Mouse (Mus musculus) layer of hippocampus, postnatal 25 days (tissue): ENCODE measurements at regions not wholly inside any gene's neighbourhood (a gene's known extent, or its start where the extent isn't known, plus 50 kb on each side); places are given as distances from the start of the nearest gene placed in this dataset.

ENCODE experiments used
- DNase-seq, 2 experiments: peaks; one replicate each; pipeline ENCODE4 v3.0.0; 2022; ENCODE audit warnings: mixed read lengths in 2 of 2, low spot score in 1 of 2; ENCODE audit errors: extremely low spot score in 1 of 2

GRCm38 (mm10) chr8:34709911-34710733 lies 598.6 kb upstream of the Gm10131 start:
- peak; percentile 26 to 38 for DNase-seq

DNA sequence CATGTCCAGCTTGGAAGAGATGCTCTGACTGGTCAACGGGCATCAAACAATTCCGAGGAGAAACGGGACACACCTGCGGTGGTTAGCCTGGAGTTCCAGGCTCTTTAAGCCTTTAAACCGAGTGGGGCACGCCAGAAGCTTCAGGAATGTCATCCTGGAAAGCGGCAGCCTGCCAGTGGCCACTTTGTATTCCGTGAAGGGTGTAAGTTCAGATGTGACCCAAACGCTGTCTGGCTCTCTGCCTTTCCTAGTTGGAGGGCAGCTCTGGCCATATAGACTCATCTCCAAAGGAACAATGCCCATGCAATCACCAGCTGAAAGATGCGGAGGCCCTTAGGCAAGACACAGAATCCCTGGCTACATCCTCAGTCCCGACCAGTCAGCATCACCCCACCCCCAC lies 597.8 kb upstream of the Gm10131 start:
- DNase-seq = no peak

DNA sequence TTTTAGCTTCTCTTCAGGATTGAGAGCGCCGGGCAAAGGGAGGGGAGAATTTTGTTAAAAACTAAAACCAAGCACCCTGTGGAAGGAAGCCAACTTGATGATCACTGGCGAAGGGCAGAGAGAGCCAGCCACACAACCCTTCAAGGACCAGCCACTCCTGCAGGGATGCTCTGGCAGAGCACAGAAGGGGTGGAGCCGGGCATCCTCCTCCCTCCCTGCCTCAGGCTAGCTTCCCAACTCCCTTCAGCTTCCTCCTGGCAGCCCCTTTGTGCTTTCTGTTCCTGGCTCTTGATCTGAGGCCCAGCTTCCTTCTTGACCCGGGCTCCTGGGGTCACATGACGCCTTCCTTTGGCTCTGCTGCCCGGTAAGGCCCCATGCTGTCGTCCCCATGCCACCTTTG lies 591.8 kb upstream of the Gm10131 start:
- DNase-seq = no peak

DNA sequence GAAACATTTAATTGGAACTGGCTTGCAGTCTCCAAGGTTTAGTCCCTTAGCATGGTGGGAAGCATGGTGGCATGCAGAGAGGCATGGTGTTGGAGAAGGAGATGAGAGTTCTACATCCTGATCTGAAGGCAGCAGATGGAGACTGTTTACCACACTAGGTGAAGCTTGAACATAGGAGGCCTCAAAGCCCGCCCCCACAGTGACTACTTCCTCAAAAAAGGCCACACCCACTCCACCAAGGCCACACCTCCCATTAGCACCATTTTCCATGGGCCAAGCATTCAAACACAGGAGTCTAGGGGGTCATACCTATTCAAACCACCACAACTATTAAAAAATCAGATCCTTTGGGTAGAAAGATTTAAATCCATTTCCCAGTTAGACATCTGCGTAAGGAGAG lies 591.3 kb upstream of the Gm10131 start:
- DNase-seq = no peak

DNA sequence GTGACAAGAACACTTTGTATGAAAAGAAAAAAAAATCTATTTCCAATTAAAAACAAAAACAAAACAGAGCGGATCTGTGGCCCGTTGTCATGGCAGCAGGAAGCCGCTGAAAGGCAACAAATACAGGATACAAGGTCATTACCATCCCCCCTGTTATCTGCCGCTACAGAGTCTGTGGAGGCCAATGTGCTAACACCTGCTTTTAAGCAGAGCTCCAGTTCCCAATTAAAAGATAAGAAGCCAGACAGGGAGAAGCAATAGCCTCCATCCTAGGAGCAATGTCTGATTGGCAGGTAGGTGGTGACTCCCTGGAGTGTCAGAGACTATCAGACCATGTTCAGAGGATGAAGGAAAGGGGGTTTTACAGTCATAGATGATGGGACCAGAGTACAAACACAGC lies 587.5 kb upstream of the Gm10131 start:
- DNase-seq = no peak

GRCm38 (mm10) chr8:34696365-34696764 lies 584.8 kb upstream of the Gm10131 start:
- DNase-seq = no peak

DNA sequence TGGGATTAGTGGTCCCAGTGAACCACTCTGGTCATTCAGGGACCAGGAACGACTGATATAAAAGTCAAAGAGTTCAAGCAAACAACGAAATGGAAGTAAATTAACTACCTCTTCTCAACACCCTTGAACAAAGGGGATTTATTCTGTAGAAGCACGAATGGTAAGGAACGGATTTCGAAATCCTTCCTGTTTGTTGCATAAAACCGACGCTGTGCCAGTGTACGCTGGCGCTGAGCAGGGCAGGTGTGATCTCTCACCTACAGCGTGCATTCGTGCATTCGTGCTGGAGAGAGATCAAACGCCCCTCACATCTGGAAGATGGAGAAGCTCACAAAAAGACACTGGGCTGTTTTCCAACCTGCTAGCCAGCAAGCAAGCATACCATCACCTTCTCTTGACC lies 581.1 kb upstream of the Gm10131 start:
- no peak for DNase-seq

- DNase-seq = no peak
These were observed 580.2 kb upstream of the Gm10131 start for GRCm38 (mm10) chr8:34691776-34692175.

DNA sequence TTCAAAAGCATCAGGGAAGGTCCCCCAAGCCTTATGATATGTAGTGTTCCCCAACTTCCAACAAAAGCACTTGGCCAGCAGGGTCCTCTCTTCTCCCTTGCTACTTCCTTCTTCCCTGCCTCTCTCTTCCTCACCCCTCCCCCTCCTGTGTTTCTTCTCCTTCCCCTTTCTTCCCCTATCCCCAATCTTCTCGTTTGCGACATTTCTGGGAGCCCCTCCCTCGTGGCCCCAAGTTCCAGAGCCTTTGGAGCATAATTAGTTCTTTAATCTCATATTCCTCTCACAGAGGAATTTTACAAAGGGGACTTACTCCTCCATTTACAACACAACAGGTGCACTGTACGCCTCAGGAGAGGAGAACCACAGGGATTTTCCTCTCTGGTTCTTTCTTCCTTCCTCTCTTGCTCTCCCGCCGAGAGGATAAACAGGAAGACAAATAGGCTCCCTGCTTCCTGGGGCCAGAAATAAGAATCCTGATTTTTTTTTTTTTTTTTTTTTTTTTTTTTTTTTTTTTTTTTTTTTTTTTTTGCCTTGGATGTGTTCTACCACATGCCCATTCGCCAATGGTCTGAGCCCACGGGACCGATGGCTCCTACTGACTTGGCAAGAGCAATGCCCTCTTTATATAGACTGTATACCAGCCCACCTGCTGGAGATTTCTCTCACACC lies 578.4 kb upstream of the Gm10131 start:
- DNase-seq = no peak

DNA sequence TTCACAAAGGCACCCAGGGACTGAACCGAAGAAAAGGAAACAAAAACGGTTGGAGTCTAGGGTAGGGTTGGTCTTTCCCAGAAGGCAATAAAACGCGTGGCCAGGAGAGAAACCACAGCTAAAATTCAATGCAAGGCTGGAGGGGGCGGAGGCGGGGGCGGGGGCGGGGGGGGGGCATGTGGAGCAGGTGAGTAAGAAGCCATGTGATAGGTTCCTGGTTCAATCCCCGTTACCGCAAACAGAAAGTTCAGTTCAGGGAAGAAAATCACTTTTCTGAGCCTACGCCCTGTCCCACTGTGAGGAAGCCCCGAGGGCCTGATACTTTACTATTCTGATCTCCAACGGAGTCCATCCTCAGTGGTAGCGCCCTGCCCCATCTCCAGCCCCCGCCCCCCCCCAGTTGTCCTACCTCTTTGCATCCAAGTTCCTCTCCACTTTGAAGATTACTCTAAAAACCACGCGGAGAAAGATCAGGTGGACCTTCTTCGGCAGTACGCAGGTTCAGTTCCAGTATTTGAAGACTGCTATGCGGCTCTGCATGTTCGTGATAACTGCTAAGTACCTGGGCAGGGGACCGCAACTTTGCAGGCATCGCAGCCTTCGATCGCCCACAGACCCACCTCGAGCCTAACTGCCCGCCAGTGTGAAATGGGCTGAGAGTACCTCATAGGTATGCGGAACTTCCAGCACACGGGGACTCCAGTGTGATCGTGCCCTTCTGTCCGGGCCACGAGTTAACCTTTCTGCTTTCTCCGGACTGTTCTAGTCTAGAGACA lies 577.7 kb upstream of the Gm10131 start:
- DNase-seq = no peak

DNA sequence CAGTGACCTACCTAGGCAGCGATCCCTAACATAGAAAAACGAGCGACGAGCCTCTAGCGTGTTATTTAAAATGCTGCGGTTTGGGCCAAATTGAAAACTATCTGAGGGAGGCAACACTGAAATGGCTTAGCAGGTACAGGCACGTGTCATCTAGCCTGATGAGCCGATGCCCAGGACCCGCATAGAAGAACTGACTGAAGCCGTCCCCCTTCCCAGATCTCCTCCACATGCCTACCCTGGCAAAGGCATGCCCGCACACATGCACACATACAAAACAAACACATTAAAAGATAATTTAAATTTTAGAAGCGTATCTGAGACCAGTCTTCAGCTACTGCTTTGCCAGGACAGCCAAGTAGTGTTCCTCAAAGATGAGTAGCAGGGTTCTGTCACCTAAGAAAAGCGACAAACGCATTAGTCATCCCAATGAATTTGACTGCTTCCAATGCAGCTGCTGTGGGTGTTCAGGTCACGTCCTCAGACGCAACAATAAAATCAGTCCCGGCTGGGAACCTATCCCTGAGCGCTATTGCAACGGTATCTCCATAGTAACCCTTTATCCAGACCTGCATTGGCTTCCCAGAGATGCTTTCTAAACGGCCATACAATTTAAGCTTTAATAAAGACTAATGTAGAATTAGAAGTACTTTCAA lies 577.0 kb upstream of the Gm10131 start:
- no peak for DNase-seq

- DNase-seq = no peak
These were observed 574.8 kb upstream of the Gm10131 start for GRCm38 (mm10) chr8:34686371-34686770.

GRCm38 (mm10) chr8:34684683-34685082 lies 573.1 kb upstream of the Gm10131 start:
- DNase-seq = no peak

DNA sequence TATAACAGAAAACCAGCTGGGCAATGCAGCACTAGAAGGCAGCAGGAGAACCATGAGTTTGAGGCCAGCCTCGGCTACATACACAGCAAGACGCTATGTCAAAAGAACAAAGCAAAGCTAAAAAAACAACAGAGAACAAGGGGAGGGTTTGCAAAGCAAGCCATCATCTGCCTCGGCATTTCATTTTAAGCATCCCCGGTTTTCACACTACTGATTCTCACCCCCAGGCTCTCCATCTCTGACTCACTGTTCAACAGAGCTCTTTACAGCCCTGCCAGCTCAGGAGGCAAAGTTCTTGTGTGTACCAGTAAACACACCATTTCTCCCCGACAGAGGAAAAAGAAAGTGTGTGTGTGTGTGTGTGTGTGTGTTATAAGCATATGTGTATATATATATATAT lies 571.6 kb upstream of the Gm10131 start:
- DNase-seq = no peak

DNA sequence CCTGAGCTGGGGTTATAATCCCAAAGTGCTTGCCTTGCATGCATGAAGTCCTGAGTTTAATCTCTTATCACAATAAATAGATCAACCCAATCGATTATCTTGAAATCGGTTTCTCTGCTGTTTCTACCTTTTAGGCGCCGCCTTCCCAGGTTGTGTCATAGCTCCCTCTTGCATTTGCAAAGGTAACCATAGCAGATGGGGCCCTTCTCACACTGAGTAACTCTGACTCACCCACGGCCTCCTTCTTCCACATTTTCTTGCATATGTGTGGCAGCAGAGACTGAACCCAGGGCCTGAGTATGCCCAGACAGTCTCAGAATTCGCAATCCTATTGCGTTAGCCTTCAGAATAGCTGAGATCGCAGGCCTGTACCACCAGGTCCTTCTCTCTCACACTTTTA lies 570.7 kb upstream of the Gm10131 start:
- DNase-seq = no peak

DNA sequence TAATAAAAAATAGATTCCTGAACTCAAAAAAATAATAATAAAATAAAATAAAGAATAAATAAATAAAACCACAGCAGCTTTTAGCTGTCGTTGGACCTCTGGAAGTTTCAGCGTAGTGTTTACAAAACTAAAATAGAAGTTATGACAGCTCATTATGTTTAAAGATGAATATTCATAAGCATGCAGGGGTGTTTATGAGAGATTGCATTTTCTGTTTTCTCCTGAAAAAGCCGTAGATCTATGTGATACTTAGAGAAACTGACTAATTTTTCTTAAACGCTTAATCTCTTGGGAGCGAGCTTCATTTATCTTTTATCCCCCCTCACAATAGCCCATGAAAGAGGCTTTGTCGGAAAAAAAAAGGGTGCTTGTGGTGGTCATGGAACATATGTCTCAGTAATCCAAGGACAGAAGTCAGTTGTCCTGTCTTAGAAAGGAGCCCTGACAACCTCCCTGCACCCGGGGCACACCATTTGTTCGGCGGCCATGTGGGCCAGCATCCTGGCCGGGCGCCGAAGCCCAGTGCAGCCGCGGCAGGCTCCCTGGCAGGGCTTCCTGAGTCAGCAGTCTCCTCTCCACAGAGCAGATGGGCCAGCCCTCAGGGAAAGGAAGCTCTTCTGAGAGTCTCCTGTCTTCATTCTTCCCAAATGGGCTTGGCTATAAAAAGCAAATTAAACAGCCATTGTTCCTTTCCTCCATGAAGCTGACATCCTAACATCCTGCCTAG lies 568.2 kb upstream of the Gm10131 start:
- DNase-seq = peak; percentile 48

DNA sequence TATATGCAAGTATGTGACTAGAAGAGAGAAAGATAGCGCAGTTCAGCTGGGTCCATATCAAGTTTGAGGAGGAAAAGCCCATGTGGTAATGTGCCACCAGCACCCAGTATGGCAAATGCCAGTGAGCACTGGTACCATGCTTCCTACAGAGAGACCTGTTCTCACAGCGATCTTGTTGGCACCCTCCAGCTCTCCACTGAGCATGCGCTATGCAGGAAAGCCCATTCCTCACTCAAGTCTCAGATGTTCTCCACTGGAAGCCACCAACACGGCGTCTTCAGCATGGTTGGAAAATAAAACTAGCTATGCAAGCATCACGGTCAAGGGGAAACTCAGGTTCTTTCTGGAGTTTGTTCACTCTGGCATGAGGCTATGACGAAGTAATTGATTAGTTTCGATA lies 567.3 kb upstream of the Gm10131 start:
- DNase-seq = no peak

DNA sequence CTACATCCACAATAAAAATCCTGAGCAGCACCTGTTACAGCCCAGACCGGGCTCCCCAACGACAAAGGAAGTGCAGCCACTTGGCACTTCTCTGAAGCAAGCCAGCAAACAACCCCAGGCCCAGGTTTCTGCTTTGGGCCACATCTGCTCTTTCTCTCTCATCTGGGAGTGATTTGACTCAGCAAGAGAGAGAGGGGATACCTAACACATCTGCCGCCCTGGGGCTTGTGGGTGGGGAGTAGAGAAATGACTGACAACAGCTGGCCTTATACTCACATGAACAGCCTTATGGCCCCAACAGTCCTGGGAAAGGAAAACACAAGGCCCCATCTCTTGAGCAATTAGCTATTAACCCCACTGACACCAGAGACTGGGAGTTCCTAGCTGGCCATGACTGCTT lies 560.2 kb upstream of the Gm10131 start:
- DNase-seq = no peak

GRCm38 (mm10) chr8:34670930-34671715 lies 559.6 kb upstream of the Gm10131 start:
- no peak for DNase-seq
